Mouse (Mus musculus) lung, embryonic 14.5 days (tissue): ENCODE measurements around the gene Ces1e. TPM values are rescaled to one million over a fixed set of nuclear protein-coding genes. Genes with fewer than 3 reads are reported as not detected.
A peak's percentile ranks its signal among the peaks of the same experiment; 100 is the strongest.
"Not testable (repeated sequence)": the region's sequence is repeated elsewhere in the genome, so short reads cannot be mapped to it uniquely, and the experiment has no call there.

ENCODE experiments used
- ATAC-seq: fragments of 200-750 bp; cut with Nextera tagmentation; 2 replicates; pipeline ENCODE4 v1.8.0; 2017; ENCODE audit warnings: mild to moderate bottlenecking, moderate TSS enrichment, moderate library complexity; ENCODE audit not compliant: insufficient read depth
- DNase-seq: peaks from one replicate; pipeline ENCODE4 v3.0.0-alpha.2; 2015
- H3K27ac ChIP-seq: fragments of 300-500 bp; sonication (generic); 2 replicates; pipeline ENCODE4 v1.5.1; 2014; ENCODE audit warnings: low read depth, mild to moderate bottlenecking, moderate library complexity
- H3K27me3 ChIP-seq: fragments of 300-500 bp; sonication (generic); 2 replicates; pipeline ENCODE4 v1.6.1; 2014; ENCODE audit warnings: low read length, control low read depth; ENCODE audit not compliant: insufficient read depth
- H3K36me3 ChIP-seq: fragments of 300-500 bp; sonication (generic); 2 replicates; pipeline ENCODE4 v1.6.1; 2014; ENCODE audit warnings: control low read depth; ENCODE audit not compliant: insufficient read depth
- H3K4me1 ChIP-seq: fragments of 300-500 bp; sonication (generic); 2 replicates; pipeline ENCODE4 v1.6.1; 2014; ENCODE audit warnings: antibody characterized with exemption, control low read depth; ENCODE audit not compliant: insufficient read depth
- H3K4me2 ChIP-seq: fragments of 300-500 bp; sonication (generic); 2 replicates; pipeline ENCODE4 v1.6.1; 2014; ENCODE audit warnings: mild to moderate bottlenecking
- H3K4me3 ChIP-seq: fragments of 300-500 bp; sonication (generic); 2 replicates; pipeline ENCODE4 v1.5.1; 2014; ENCODE audit warnings: low read depth, low read length
- H3K9ac ChIP-seq: fragments of 300-500 bp; sonication (generic); 2 replicates; pipeline ENCODE4 v1.6.1; 2014
- H3K9me3 ChIP-seq: fragments of 300-500 bp; sonication (generic); 2 replicates; pipeline ENCODE4 v1.6.1; 2016; ENCODE audit warnings: low read depth, low read length, control low read depth
- CTCF ChIP-seq: IDR thresholded peaks from 2 replicates; pipeline ENCODE4 v1.5.1; 2016; ENCODE audit warnings: antibody characterized with exemption, low read depth
- WGBS: fragments of 180-500 bp; shearing (Covaris S2); extraction: QIAGEN DNeasy Blood & Tissue Kit; methylation state at CpG from one replicate; pipeline ENCODE4 v1.1.7; 2014; 5-methylcytosine and 5-hydroxymethylcytosine counted together
- polyA plus RNA-seq: library from polyadenylated mRNA; unstranded; fragments of >200 nt; fragmentation: Nextera tagmentation; extraction: Ambion mirVana; gene quantifications from 2 replicates; pipeline ENCODE4 v1.2.1, GENCODE M21; 2014

The Ces1e gene
- polyA plus RNA-seq, 1 experiment from 2014 or later: 0.17 TPM

GRCm38 (mm10) chr8:93239884-93240283 is 10.5 kb upstream of the Ces1e start:
- Histone ChIP-seq H3K4me2 (no peak overlapping the region), H3K4me1 (no peaks in the 10 kb centered on the region), H3K9ac (no peak overlapping the region), H3K36me3 (no peaks in the 10 kb centered on the region), H3K4me3 (no peak overlapping the region), H3K9me3 (no peaks in the 10 kb centered on the region), H3K27ac (no peak overlapping the region), H3K27me3 (no peaks in the 10 kb centered on the region)
- no peak for ATAC-seq
- no peak for TF ChIP-seq CTCF
- no peak for DNase-seq

GRCm38 (mm10) chr8:93235681-93236080 is 6.3 kb upstream of the Ces1e start:
- 83% methylated on average over 1 of the region's 1 CpGs for WGBS
- no peak overlapping the region for H3K4me3 ChIP-seq
- H3K36me3 ChIP-seq: no peaks in the 10 kb centered on the region
- DNase-seq (no peak), ATAC-seq (no peak)
- no peak overlapping the region for H3K27ac ChIP-seq
- no peak overlapping the region for H3K4me2 ChIP-seq
- H3K4me1 ChIP-seq: no peaks in the 10 kb centered on the region
- TF ChIP-seq CTCF: no peak
- no peak overlapping the region for H3K9ac ChIP-seq
- H3K9me3 ChIP-seq: no peaks in the 10 kb centered on the region
- H3K27me3 ChIP-seq: no peaks in the 10 kb centered on the region

- ATAC-seq (no peak), DNase-seq (no peak)
- H3K4me2 ChIP-seq: no peak overlapping the region
- WGBS: 91% methylated on average over 1 of the region's 1 CpGs
- no peak overlapping the region for H3K4me3 ChIP-seq
- no peak for TF ChIP-seq CTCF
- H3K4me1 ChIP-seq: no peaks in the 10 kb centered on the region
- no peak overlapping the region for H3K27ac ChIP-seq
- H3K9me3 ChIP-seq: no peaks in the 10 kb centered on the region
- H3K27me3 ChIP-seq: no peaks in the 10 kb centered on the region
- H3K9ac ChIP-seq: no peak overlapping the region
- no peaks in the 10 kb centered on the region for H3K36me3 ChIP-seq
These were observed 5.3 kb upstream of the Ces1e start for GRCm38 (mm10) chr8:93234706-93235105.

- WGBS: 68% methylated on average over 6 of the region's 6 CpGs
- Histone ChIP-seq H3K4me3 (no peak overlapping the region), H3K4me2 (no peak overlapping the region), H3K27ac (no peak overlapping the region), H3K9ac (no peak overlapping the region), H3K9me3 (no peaks in the 10 kb centered on the region), H3K4me1 (no peaks in the 10 kb centered on the region), H3K36me3 (no peaks in the 10 kb centered on the region), H3K27me3 (no peaks in the 10 kb centered on the region)
- no peak for TF ChIP-seq CTCF
- DNase-seq: no peak
- no peak for ATAC-seq
These were observed 4.6 kb upstream of the Ces1e start for GRCm38 (mm10) chr8:93234068-93234467.

GRCm38 (mm10) chr8:93228673-93229370 is 597 bp downstream of the Ces1e start:
- no peak overlapping the region for H3K9ac ChIP-seq
- no peak for TF ChIP-seq CTCF
- ATAC-seq (no peak), DNase-seq (peak; percentile 31)
- H3K4me3 ChIP-seq: no peak overlapping the region
- no peaks in the 10 kb centered on the region for H3K27me3 ChIP-seq
- H3K27ac ChIP-seq: no peak overlapping the region
- no peak overlapping the region for H3K4me2 ChIP-seq
- H3K36me3 ChIP-seq: no peaks in the 10 kb centered on the region
- WGBS: 34% methylated on average over 11 of the region's 11 CpGs
- no peaks in the 10 kb centered on the region for H3K4me1 ChIP-seq
- no peaks in the 10 kb centered on the region for H3K9me3 ChIP-seq

DNA sequence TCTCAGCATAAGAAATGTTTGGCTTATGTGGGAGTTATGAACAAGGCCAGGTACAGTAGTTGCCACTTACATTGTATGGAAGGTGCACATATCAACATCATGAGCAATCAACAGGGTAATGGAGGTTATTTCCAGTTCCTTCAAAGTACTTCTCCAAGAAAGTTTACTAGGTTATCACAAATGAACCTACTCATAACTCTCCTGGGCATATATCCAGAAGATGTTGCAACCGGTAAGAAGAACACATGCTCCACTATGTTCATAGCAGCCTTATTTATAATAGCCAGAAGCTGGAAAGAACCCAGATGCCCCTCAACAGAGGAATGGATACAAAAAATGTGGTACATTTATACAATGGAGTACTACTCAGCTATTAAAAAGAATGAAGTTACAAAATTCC is 2.9 kb downstream of the Ces1e start:
- WGBS: 92% methylated on average over 1 of the region's 1 CpGs
- not testable (repeated sequence) for H3K9ac ChIP-seq, DNase-seq, ATAC-seq, H3K4me2 ChIP-seq, H3K4me3 ChIP-seq, H3K9me3 ChIP-seq, H3K27me3 ChIP-seq, H3K4me1 ChIP-seq, H3K27ac ChIP-seq, H3K36me3 ChIP-seq

GRCm38 (mm10) chr8:93221896-93222295 is 7.5 kb downstream of the Ces1e start:
- H3K4me2 ChIP-seq: no peak overlapping the region

More at GRCm38 (mm10) chr8:93221896-93222295, 7.5 kb downstream of the Ces1e start:
- H3K4me3 ChIP-seq: no peak overlapping the region
- H3K36me3 ChIP-seq: no peaks in the 10 kb centered on the region
- TF ChIP-seq CTCF: no peak
- ATAC-seq (no peak), DNase-seq (no peak)
- 66% methylated on average over 3 of the region's 3 CpGs for WGBS
- no peaks in the 10 kb centered on the region for H3K4me1 ChIP-seq
- H3K9ac ChIP-seq: no peak overlapping the region
- H3K9me3 ChIP-seq: no peaks in the 10 kb centered on the region
- H3K27me3 ChIP-seq: no peaks in the 10 kb centered on the region
- H3K27ac ChIP-seq: no peak overlapping the region
